Mouse (Mus musculus) midbrain, embryonic 16.5 days (tissue): ENCODE measurements around the gene Mpv17. TPM values are rescaled to one million over a fixed set of nuclear protein-coding genes. Genes with fewer than 3 reads are reported as not detected.

Experiments
- ATAC-seq: fragments of 200-750 bp; cut with Nextera tagmentation; 2 replicates; pipeline ENCODE4 v1.8.0; 2017; ENCODE audit warnings: moderate TSS enrichment
- H3K27ac ChIP-seq: fragments of 300-500 bp; sonication (generic); 2 replicates; pipeline ENCODE4 v1.5.1; 2014; ENCODE audit warnings: mild to moderate bottlenecking, low read length, mixed read lengths
- H3K27me3 ChIP-seq: fragments of 300-500 bp; sonication (generic); 2 replicates; pipeline ENCODE4 v1.6.1; 2014; ENCODE audit warnings: low read depth, low read length, mixed read lengths; ENCODE audit not compliant: control insufficient read depth, insufficient read depth
- H3K36me3 ChIP-seq: fragments of 300-500 bp; sonication (generic); 2 replicates; pipeline ENCODE4 v1.6.1; 2014; ENCODE audit warnings: mild to moderate bottlenecking, low read length, moderate library complexity, mixed read lengths; ENCODE audit not compliant: control insufficient read depth, insufficient read depth
- H3K4me1 ChIP-seq: fragments of 300-500 bp; sonication (generic); 2 replicates; pipeline ENCODE4 v1.6.1; 2014; ENCODE audit warnings: mild to moderate bottlenecking, low read length, mixed read lengths; ENCODE audit not compliant: control insufficient read depth, insufficient read depth
- H3K4me2 ChIP-seq: fragments of 300-500 bp; sonication (generic); 2 replicates; pipeline ENCODE4 v1.6.1; 2014; ENCODE audit warnings: mild to moderate bottlenecking, low read length, mixed read lengths
- H3K4me3 ChIP-seq: fragments of 300-500 bp; sonication (generic); 2 replicates; pipeline ENCODE4 v1.5.1; 2014; ENCODE audit warnings: low read depth, mild to moderate bottlenecking, low read length, moderate library complexity, mixed read lengths
- H3K9ac ChIP-seq: fragments of 300-500 bp; sonication (generic); 2 replicates; pipeline ENCODE4 v1.6.1; 2014; ENCODE audit warnings: low read depth, low read length, mixed read lengths
- H3K9me3 ChIP-seq: fragments of 300-500 bp; sonication (generic); replicated peaks from 2 replicates; pipeline ENCODE4 v1.6.1; 2014; ENCODE audit warnings: mild to moderate bottlenecking, low read length, mixed read lengths; ENCODE audit not compliant: control insufficient read depth, poor library complexity, severe bottlenecking
- WGBS: fragments of 180-500 bp; shearing (Covaris S2); extraction: QIAGEN DNeasy Blood & Tissue Kit; methylation state at CpG from one replicate; pipeline ENCODE4 v1.1.7; 2014; 5-methylcytosine and 5-hydroxymethylcytosine counted together
- polyA plus RNA-seq: library from polyadenylated mRNA; unstranded; fragments of >200 nt; fragmentation: Nextera tagmentation; extraction: Ambion mirVana; gene quantifications from 2 replicates; pipeline ENCODE4 v1.2.1, GENCODE M21; 2015

Mpv17 gene
- polyA plus RNA-seq, 1 experiment from 2014 or later = 54.2 TPM

GRCm38 (mm10) chr5:31190201-31190600 lies 36.1 kb upstream of the Mpv17 start:
- H3K9me3 ChIP-seq = no peaks in the 10 kb centered on the region
- H3K4me1 ChIP-seq = peaks cover 20% of the 10 kb centered on the region
- 90% methylated on average over 9 of the region's 9 CpGs for WGBS
- no peak overlapping the region for H3K9ac ChIP-seq
- H3K27ac ChIP-seq = no peak overlapping the region
- H3K4me3 ChIP-seq = no peak overlapping the region
- ATAC-seq = no peak
- H3K4me2 ChIP-seq = no peak overlapping the region
- no peaks in the 10 kb centered on the region for H3K27me3 ChIP-seq
- H3K36me3 ChIP-seq = peaks cover 33% of the 10 kb centered on the region

DNA sequence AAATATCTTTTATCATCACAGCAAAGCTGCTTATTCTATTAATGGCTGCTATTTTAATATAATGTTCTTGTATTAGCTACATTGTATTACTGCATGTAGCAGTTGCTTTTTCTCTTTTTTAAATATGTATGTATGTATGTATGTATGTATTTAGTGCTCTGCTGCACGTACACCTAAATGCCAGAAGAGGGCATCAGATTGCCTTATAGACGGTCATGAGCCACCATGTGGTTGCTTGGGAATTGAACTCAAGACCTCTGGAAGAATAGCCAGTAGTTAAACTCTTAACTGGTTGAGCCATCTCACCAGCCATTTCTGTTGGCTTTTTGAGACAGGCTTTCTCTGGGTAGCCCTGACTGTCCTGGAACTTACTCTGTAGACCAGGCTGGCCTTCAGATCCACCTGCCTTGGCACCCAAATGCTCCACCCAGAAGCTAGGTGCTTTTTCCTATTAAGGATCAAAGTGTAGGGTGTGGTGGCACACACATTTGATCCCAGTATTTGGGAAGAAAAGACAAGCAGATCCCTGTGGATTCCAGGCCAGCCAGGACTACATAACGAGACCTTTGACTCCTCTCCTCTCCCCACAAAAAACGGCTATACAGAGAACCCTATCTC lies 34.3 kb upstream of the Mpv17 start:
- 75% methylated on average over 4 of the region's 4 CpGs for WGBS
- H3K9me3 ChIP-seq = no peaks in the 10 kb centered on the region
- H3K27ac ChIP-seq = no peak overlapping the region
- H3K4me2 ChIP-seq = no peak overlapping the region
- H3K4me3 ChIP-seq = no peak overlapping the region
- H3K27me3 ChIP-seq = no peaks in the 10 kb centered on the region
- H3K36me3 ChIP-seq = peaks cover 30% of the 10 kb centered on the region
- H3K9ac ChIP-seq = no peak overlapping the region
- no peak for ATAC-seq
- peaks cover 12% of the 10 kb centered on the region for H3K4me1 ChIP-seq

- no peak overlapping the region for H3K4me2 ChIP-seq
- ATAC-seq = no peak
- 67% methylated on average over 4 of the region's 4 CpGs for WGBS
Measured at GRCm38 (mm10) chr5:31183678-31184077, 29.6 kb upstream of the Mpv17 start.

DNA sequence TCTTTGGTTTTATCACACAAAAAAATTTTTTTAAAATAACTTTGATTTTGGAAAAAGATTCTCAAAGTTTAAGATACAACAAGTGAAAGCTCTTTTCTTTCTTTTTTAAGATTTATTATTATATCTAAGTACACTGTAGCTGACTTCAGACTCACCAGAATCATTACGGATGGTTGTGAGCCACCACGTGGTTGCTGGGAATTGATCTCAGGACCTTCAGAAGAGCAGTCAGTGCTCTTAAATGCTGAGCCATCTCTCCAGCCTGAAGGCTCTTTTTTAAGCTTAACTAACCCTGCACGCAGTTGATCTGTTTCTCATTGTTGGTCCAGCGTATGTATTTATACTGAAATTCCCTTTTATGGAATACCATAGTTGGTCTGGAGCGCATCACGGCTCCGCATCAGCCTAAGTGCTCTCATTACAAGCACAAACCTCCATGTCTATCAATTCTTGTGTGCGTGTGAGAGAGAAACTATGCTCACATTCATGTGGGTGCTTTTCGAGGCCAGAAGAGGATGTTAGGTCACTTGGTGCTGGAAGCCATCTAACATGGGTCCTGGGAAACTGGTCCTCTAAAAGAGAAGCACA lies 27.2 kb upstream of the Mpv17 start:
- ATAC-seq = no peak
- no peak overlapping the region for H3K4me2 ChIP-seq
- H3K4me1 ChIP-seq = peaks cover 9% of the 10 kb centered on the region
- H3K9me3 ChIP-seq = no peaks in the 10 kb centered on the region
- no peak overlapping the region for H3K4me3 ChIP-seq
- 95% methylated on average over 9 of the region's 9 CpGs for WGBS
- no peak overlapping the region for H3K9ac ChIP-seq
- no peaks in the 10 kb centered on the region for H3K36me3 ChIP-seq
- no peaks in the 10 kb centered on the region for H3K27me3 ChIP-seq
- H3K27ac ChIP-seq = no peak overlapping the region

More at GRCm38 (mm10) chr5:31183678-31184077, 29.6 kb upstream of the Mpv17 start:
- Histone ChIP-seq H3K4me3 (no peak overlapping the region), H3K36me3 (peaks cover 13% of the 10 kb centered on the region), H3K9me3 (no peaks in the 10 kb centered on the region), H3K27ac (no peak overlapping the region), H3K9ac (no peak overlapping the region), H3K27me3 (no peaks in the 10 kb centered on the region), H3K4me1 (peaks cover 8% of the 10 kb centered on the region)

- peak within 1 kb of the TSS; percentile 87 for H3K4me3 ChIP-seq
- peak; percentile 99 for ATAC-seq
- peak within 1 kb of the TSS; percentile 82 for H3K9ac ChIP-seq
- peak within 1 kb of the TSS; percentile 96 for H3K27ac ChIP-seq
- peak within 1 kb of the TSS; percentile 93 for H3K4me2 ChIP-seq
- under 1% methylated on average over 59 of the region's 59 CpGs for WGBS
- H3K27me3 ChIP-seq = no peaks in the 10 kb centered on the region
- no peaks in the 10 kb centered on the region for H3K9me3 ChIP-seq
- no peaks in the 10 kb centered on the region for H3K36me3 ChIP-seq
- H3K4me1 ChIP-seq = peaks cover 9% of the 10 kb centered on the region
Measured at GRCm38 (mm10) chr5:31179766-31180630, 25.9 kb upstream of the Mpv17 start, which contains the start of the genes Gm29609 and Gtf3c2. Gene Gm29609, minus strand, starts transcription at chr5:31179911. Gene Gtf3c2, minus strand, starts transcription at chr5:31180144.

- H3K27me3 ChIP-seq = no peaks in the 10 kb centered on the region
- H3K4me2 ChIP-seq = peak overlapping the region; percentile 93
- ATAC-seq = peak; percentile 76
- H3K9me3 ChIP-seq = no peaks in the 10 kb centered on the region
- H3K9ac ChIP-seq = peak overlapping the region; percentile 82
- H3K27ac ChIP-seq = peak overlapping the region; percentile 96
- no peaks in the 10 kb centered on the region for H3K36me3 ChIP-seq
- peaks cover 9% of the 10 kb centered on the region for H3K4me1 ChIP-seq
- H3K4me3 ChIP-seq = peak overlapping the region; percentile 87
- WGBS = under 1% methylated on average over 25 of the region's 25 CpGs
Measured at GRCm38 (mm10) chr5:31179301-31179765, 25.3 kb upstream of the Mpv17 start.

- H3K9ac ChIP-seq = no peak overlapping the region
- no peak for ATAC-seq
- H3K4me3 ChIP-seq = no peak overlapping the region
- H3K27ac ChIP-seq = no peak overlapping the region
- H3K4me1 ChIP-seq = no peaks in the 10 kb centered on the region
- no peak overlapping the region for H3K4me2 ChIP-seq
- H3K36me3 ChIP-seq = peaks cover 37% of the 10 kb centered on the region
- no peaks in the 10 kb centered on the region for H3K9me3 ChIP-seq
- 93% methylated on average over 4 of the region's 4 CpGs for WGBS
- no peaks in the 10 kb centered on the region for H3K27me3 ChIP-seq
Measured at GRCm38 (mm10) chr5:31168630-31169029, 14.6 kb upstream of the Mpv17 start.

- Histone ChIP-seq H3K4me2 (no peak overlapping the region), H3K27me3 (no peaks in the 10 kb centered on the region), H3K9ac (no peak overlapping the region), H3K36me3 (peaks cover 39% of the 10 kb centered on the region), H3K27ac (no peak overlapping the region), H3K4me1 (no peaks in the 10 kb centered on the region), H3K4me3 (no peak overlapping the region), H3K9me3 (no peaks in the 10 kb centered on the region)
- ATAC-seq = no peak
- WGBS = 100% methylated on average over 1 of the region's 1 CpGs
Measured at GRCm38 (mm10) chr5:31164878-31165277, 10.8 kb upstream of the Mpv17 start.

- no peak overlapping the region for H3K4me2 ChIP-seq
- H3K27ac ChIP-seq = no peak overlapping the region
- ATAC-seq = no peak
- no peak overlapping the region for H3K4me3 ChIP-seq
- no peaks in the 10 kb centered on the region for H3K4me1 ChIP-seq
- H3K36me3 ChIP-seq = peaks cover 47% of the 10 kb centered on the region
- H3K9me3 ChIP-seq = no peaks in the 10 kb centered on the region
- no peak overlapping the region for H3K9ac ChIP-seq
- H3K27me3 ChIP-seq = no peaks in the 10 kb centered on the region
Measured at GRCm38 (mm10) chr5:31162462-31162861, 8.4 kb upstream of the Mpv17 start.
